Mouse (Mus musculus) urinary bladder, postnatal 25 days (tissue): ENCODE data around the gene Tpm3.

Experiments
- DNase-seq: peaks from one replicate; pipeline ENCODE4 v3.0.0; 2022; ENCODE audit warnings: low spot score

Tpm3 gene

DNA sequence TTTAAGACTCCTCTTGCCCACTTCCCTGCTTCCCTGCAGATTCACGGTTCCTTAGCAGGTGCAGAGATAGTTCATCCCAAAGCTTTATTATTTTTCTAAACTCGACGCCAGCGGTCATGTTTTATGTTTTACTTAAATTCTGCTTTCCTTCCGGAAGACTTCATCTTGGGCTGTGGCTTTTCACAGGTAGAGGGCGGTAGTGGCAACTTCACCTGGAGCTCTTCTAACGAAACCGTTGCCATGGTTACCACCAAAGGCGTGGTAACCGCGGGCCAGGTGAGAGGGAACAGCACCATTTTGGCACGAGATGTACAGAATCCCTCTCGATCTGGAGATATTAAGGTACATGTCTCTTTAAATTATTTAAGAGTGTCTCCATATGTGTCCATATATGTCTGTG, 64.2 kb downstream of the Tpm3 start:
- DNase-seq, result peak; percentile 23

- no peak for DNase-seq
Measured at GRCm38 (mm10) chr3:90137606-90138005, 65.2 kb downstream of the Tpm3 start.

DNA sequence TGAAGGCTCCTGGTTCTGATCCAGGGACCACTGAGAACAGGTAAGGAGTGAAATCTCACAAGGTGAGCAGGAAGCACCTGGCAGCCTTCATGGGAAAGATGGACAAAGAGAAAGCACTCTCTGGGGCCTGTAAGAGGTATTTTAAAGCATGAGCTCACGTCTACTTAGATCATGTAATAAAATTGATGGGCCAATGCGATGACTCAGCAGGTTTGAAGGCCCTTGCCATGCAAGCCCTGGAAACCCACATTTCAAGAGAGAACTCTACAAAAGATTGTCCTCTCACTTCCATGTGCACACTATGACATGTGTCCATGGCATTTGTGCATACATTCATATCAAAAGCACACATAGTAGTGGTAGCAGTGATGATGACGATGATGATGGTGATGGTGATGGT, 67.5 kb downstream of the Tpm3 start:
- DNase-seq, result no peak

- no peak for DNase-seq
Measured at GRCm38 (mm10) chr3:90145461-90145860, 73.0 kb downstream of the Tpm3 start.

DNA sequence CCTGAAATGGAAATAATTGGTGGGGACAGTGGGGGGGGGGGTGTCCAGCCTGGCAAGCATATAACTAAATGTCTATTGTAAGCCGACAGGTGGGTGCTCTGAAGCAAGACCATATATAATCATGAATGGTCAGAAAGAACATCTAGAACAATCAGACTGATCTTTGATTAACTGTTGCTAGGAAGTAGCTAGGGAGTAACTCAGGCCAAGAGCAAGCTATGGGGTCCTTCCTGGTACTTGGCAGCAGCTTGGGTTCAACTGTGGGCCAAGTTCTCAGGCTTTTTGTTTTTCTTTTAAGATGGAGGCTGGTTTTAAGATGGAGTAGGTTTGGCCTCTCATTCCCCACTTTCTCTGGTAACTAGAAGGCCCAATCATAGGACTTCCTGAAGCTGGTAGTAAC, 74.2 kb downstream of the Tpm3 start:
- DNase-seq, result no peak
